Mouse (Mus musculus): ENCODE results near the gene Zfp146.

DNA sequence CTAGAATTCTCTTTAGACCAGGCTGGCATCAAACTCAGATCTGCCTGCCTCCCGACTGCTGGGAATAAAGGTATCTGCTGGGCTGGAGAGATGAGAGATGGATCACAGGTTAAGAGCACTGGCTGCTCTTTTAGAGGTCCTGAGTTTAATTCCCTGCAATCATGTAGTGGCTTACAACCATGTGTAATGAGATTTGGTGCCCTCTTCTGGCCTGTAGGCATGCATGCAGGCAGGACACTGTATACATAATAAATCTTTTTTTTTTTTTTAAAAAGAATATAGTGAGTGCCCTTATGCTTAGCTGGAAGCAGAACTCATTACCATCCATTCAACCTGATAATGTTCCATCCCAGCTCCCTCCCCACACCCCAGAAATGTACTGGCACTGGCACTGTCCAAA lies 15.5 kb downstream of the Zfp146 start:
- peak; percentile 24; the same call in 1 of the 2 replicates for TF ChIP-seq CTCF (IDR thresholded peaks at IDR 0.05; ENCODE audit: low read depth)
- no peak for TF ChIP-seq EP300 (IDR thresholded peaks at IDR 0.05; ENCODE audit: low read depth)
